Mouse (Mus musculus): ENCODE results near the gene Stab2. TPM values are rescaled to one million over a fixed set of nuclear protein-coding genes. Genes with fewer than 3 reads are reported as not detected.

The Stab2 gene
- polyA plus RNA-seq, 1 experiment from 2014 or later: 0.04 TPM

DNA sequence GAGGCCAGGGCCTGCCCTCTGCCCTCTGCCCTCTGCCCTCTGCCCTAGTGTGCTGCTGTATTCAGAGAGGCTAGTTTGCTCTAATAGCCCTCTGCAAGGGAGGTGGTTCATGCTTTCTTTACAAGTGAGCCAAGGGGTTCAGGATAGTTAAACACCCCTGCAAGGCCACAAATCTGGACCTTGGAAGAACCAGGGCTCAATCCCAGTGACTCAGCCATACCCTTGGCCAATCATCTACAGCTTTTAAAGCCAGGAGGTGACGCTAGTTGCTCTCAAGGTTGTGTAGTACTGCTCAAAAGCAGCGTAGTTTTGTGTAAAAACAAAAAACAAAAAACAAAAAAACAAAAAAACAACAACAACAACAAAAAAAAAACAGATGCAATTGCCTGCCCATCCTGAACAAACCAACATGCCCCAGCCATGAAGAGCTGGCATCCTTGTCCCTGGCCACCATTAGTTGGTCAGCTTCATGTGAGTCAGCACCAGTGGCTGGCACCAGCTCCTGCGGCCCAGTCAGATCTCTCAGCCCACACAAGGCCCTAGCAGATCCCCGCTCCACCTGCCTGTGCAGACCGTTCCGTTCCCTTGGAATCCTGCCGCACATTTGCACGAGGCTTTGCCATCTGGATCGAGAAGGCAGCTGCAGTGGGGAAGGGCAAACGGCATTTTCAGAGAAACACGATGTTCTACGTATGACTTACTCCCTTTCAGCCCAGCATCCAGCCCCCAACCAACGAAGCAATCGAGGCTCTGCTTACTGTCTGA is 117.5 kb downstream of the Stab2 start:
- no peak overlapping the region for H3K27ac ChIP-seq (ENCODE audit: low read depth, low read length)

DNA sequence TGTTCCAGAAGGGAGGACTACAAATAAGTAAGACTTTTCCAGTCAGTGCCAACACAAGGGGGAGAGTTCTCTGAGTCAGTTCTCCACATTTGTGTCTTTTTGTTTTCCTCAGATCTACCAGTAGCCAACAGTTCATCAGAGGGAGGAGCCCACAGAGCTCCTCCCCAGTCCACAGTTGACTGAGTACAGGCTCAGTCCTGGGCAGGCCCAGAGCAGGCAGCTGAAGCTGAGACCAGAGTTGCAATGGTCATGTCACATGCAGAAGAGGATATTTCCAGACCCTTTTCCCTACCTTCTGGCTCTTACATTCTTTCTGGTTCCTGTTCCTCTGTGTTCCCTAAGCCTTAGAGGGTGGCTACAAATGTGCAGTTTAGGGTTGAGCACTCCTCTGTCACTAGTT is 118.4 kb downstream of the Stab2 start:
- no peaks in the 10 kb centered on the region for H3K4me1 ChIP-seq (ENCODE audit: control insufficient read depth, insufficient read depth, low read depth, low read length)
- H3K4me2 ChIP-seq (ENCODE audit: low read length): no peak overlapping the region
- H3K9me3 ChIP-seq (ENCODE audit: control insufficient read depth, low read length): no peaks in the 10 kb centered on the region
- H3K36me3 ChIP-seq (ENCODE audit: control insufficient read depth, insufficient read depth, low read length): no peaks in the 10 kb centered on the region
- no peaks in the 10 kb centered on the region for H3K27me3 ChIP-seq (replicated peaks; ENCODE audit: control insufficient read depth, insufficient read depth, low read length)
- ATAC-seq: no peak
- H3K27ac ChIP-seq (ENCODE audit: low read depth, low read length): no peak overlapping the region
- no peak overlapping the region for H3K4me3 ChIP-seq (ENCODE audit: low read length)
- H3K9ac ChIP-seq (ENCODE audit: low read depth, low read length): no peak overlapping the region

More for the DNA sequence above, 117.5 kb downstream of the Stab2 start:
- H3K9ac ChIP-seq (ENCODE audit: low read depth, low read length): no peak overlapping the region
- no peaks in the 10 kb centered on the region for H3K27me3 ChIP-seq (replicated peaks; ENCODE audit: control insufficient read depth, insufficient read depth, low read length)
- no peaks in the 10 kb centered on the region for H3K9me3 ChIP-seq (ENCODE audit: control insufficient read depth, low read length)
- no peaks in the 10 kb centered on the region for H3K36me3 ChIP-seq (ENCODE audit: control insufficient read depth, insufficient read depth, low read length)
- no peaks in the 10 kb centered on the region for H3K4me1 ChIP-seq (ENCODE audit: control insufficient read depth, insufficient read depth, low read depth, low read length)
- WGBS: 83% methylated on average over 14 of the region's 14 CpGs
- no peak overlapping the region for H3K4me2 ChIP-seq (ENCODE audit: low read length)
- ATAC-seq: no peak
- H3K4me3 ChIP-seq (ENCODE audit: low read length): no peak overlapping the region

DNA sequence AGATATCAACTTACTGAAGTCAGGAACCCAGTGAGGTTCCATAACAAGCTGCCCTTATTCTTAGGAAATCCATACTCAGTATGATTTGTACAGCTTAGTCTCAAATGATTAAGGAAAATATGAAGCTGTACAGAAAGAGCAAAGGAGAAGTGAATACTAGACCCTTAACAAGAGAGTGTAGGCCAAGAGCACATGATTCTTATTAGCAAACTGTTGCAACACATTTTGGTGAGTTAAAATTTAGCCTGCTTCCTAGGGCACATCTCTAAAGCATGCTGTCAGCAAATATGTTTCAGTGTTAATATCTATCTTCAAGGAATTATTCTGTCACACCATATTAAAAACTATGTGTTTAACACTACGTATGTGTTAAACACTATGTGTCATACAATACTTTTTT is 121.4 kb downstream of the Stab2 start:
- WGBS: 97% methylated on average over 1 of the region's 1 CpGs
- H3K27ac ChIP-seq (ENCODE audit: low read depth, low read length): no peak overlapping the region

DNA sequence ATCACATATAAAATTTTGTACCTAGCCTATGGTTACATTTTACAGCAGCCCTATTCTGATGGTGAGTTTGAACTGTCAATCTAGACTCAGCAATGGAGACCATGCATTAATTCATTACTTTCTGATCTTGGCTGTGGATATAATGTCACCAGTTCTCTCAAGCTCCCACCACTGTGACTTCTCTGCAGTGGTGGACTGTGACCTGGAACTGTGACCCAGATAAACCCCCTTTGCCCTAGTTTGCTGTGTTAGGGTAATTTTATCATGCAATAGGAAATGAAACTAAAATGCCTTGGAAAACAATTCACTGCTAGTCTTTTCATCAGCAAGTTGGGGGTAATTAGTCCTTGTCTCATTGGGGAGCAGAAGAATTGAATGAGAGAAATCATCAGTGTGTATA is 126.4 kb downstream of the Stab2 start:
- H3K4me1 ChIP-seq (ENCODE audit: control insufficient read depth, insufficient read depth, low read depth, low read length): no peaks in the 10 kb centered on the region
- H3K27ac ChIP-seq (ENCODE audit: low read depth, low read length): no peak overlapping the region
- H3K27me3 ChIP-seq (replicated peaks; ENCODE audit: control insufficient read depth, insufficient read depth, low read length): no peaks in the 10 kb centered on the region
- no peaks in the 10 kb centered on the region for H3K36me3 ChIP-seq (ENCODE audit: control insufficient read depth, insufficient read depth, low read length)
- no peak overlapping the region for H3K4me2 ChIP-seq (ENCODE audit: low read length)
- ATAC-seq: no peak
- no peak overlapping the region for H3K4me3 ChIP-seq (ENCODE audit: low read length)
- no peak overlapping the region for H3K9ac ChIP-seq (ENCODE audit: low read depth, low read length)
- no peaks in the 10 kb centered on the region for H3K9me3 ChIP-seq (ENCODE audit: control insufficient read depth, low read length)

More for the DNA sequence above, 121.4 kb downstream of the Stab2 start:
- no peaks in the 10 kb centered on the region for H3K27me3 ChIP-seq (replicated peaks; ENCODE audit: control insufficient read depth, insufficient read depth, low read length)
- H3K9ac ChIP-seq (ENCODE audit: low read depth, low read length): no peak overlapping the region
- no peak overlapping the region for H3K4me2 ChIP-seq (ENCODE audit: low read length)
- H3K36me3 ChIP-seq (ENCODE audit: control insufficient read depth, insufficient read depth, low read length): no peaks in the 10 kb centered on the region
- H3K9me3 ChIP-seq (ENCODE audit: control insufficient read depth, low read length): no peaks in the 10 kb centered on the region
- ATAC-seq: no peak
- H3K4me1 ChIP-seq (ENCODE audit: control insufficient read depth, insufficient read depth, low read depth, low read length): no peaks in the 10 kb centered on the region
- no peak overlapping the region for H3K4me3 ChIP-seq (ENCODE audit: low read length)

DNA sequence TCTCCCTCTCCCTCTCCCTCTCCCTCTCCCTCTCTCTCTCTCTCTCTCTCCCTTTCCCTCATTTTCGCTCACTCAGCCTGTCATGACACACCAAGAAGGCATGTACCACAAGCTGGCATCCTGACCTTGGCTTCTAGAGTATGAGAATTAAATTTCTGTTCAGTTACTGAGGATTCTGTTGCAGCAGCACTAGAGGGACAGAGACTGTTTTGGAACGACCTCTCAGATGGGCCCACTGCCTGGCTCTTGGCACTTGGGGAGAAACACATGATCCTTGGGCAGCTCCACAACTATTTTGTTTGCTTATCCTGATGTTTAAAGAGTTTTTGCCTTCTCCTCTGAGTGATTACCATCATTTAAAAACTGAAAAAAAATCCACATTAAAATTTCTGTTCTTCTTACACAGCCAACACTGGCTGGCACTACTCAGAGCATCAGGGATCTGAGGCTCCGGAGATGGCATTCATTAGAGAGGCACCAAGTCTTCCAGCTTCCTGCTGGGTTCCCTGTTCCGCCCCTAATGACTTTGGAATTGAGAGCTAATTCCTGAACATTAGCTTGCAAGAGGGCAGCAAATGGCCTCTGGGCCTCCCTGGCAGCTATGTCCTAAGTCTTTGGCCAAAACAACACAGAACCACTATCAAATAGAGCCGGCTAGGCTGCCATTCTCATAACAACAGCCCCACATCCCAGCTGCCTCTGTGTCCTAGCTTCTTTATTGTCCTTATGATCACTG is 127.6 kb downstream of the Stab2 start:
- Histone ChIP-seq H3K27me3 (replicated peaks; ENCODE audit: control insufficient read depth, insufficient read depth, low read length) (no peaks in the 10 kb centered on the region), H3K4me2 (ENCODE audit: low read length) (no peak overlapping the region), H3K4me3 (ENCODE audit: low read length) (no peak overlapping the region), H3K4me1 (ENCODE audit: control insufficient read depth, insufficient read depth, low read depth, low read length) (no peaks in the 10 kb centered on the region), H3K36me3 (ENCODE audit: control insufficient read depth, insufficient read depth, low read length) (no peaks in the 10 kb centered on the region), H3K9ac (ENCODE audit: low read depth, low read length) (no peak overlapping the region), H3K9me3 (ENCODE audit: control insufficient read depth, low read length) (no peaks in the 10 kb centered on the region), H3K27ac (ENCODE audit: low read depth, low read length) (no peak overlapping the region)
- 48% methylated on average over 5 of the region's 5 CpGs for WGBS
- peak; percentile 71 for ATAC-seq

DNA sequence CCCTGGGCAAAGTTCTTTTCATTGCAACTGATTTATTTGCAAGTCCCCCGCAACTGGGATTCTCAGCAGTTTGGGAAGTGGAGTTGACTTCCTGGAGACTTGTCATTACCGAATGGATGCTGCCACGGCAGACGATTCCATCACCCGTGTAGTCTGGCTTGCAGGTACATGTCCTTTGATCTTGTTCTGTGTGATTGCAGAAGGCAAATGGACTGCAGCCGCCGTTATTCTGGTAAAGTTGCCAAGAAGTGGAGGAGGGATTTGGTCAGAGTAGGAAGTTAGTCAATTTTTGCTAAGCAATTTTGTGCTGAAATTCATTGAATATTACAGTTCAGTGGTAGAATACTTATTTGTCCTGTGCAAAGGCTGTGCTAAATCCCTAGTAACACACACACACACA is 129.1 kb downstream of the Stab2 start:
- no peaks in the 10 kb centered on the region for H3K27me3 ChIP-seq (replicated peaks; ENCODE audit: control insufficient read depth, insufficient read depth, low read length)
- H3K36me3 ChIP-seq (ENCODE audit: control insufficient read depth, insufficient read depth, low read length): no peaks in the 10 kb centered on the region
- H3K4me2 ChIP-seq (ENCODE audit: low read length): no peak overlapping the region
- H3K4me3 ChIP-seq (ENCODE audit: low read length): no peak overlapping the region
- no peak overlapping the region for H3K27ac ChIP-seq (ENCODE audit: low read depth, low read length)
- no peaks in the 10 kb centered on the region for H3K4me1 ChIP-seq (ENCODE audit: control insufficient read depth, insufficient read depth, low read depth, low read length)
- 87% methylated on average over 7 of the region's 7 CpGs for WGBS
- H3K9me3 ChIP-seq (ENCODE audit: control insufficient read depth, low read length): no peaks in the 10 kb centered on the region
- H3K9ac ChIP-seq (ENCODE audit: low read depth, low read length): no peak overlapping the region
- ATAC-seq: no peak

DNA sequence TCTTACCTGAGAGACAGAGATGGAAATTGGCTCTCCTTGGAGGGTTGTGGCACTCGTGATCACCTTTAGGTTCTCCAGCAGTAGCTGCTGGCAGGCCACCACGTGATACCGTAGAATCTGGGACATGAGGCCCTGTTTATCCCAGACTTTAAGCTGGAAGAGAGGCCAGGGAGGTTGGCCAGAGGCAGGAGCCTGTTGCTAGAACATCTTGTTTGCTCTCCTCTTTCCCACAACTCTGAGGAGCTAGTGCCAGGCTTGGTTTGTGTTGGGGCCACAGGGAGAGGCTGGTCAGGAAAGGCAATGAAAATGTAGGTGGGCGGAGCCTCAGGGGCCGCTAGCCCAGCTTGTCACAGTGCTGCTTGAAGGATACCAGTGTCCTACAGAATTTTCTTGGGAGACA is 135.2 kb downstream of the Stab2 start:
- Histone ChIP-seq H3K9ac (ENCODE audit: low read depth, low read length) (no peak overlapping the region), H3K4me2 (ENCODE audit: low read length) (no peak overlapping the region), H3K9me3 (ENCODE audit: control insufficient read depth, low read length) (no peaks in the 10 kb centered on the region), H3K27me3 (replicated peaks; ENCODE audit: control insufficient read depth, insufficient read depth, low read length) (no peaks in the 10 kb centered on the region), H3K4me3 (ENCODE audit: low read length) (no peak overlapping the region), H3K4me1 (ENCODE audit: control insufficient read depth, insufficient read depth, low read depth, low read length) (no peaks in the 10 kb centered on the region), H3K27ac (ENCODE audit: low read depth, low read length) (no peak overlapping the region), H3K36me3 (ENCODE audit: control insufficient read depth, insufficient read depth, low read length) (no peaks in the 10 kb centered on the region)
- no peak for ATAC-seq
- WGBS: 75% methylated on average over 5 of the region's 5 CpGs

DNA sequence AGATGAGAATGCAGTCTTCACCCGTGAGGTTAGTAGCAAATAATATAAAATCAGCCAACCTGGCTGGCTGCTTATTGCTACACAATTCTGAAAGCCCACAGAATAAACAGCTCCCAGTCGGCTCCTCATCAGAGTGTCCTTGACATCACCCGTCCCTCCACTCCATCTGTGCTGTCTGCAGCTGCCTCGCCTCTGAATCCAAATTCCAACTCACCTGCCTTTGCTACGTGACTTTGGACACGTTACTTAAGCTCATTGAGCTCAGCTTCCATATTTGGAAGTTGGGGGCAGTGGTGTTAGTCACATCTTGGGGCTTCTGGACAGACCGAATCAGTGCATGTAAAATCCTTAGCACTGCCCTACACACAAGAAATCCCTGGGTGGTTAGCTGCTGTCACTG is 135.7 kb downstream of the Stab2 start:
- H3K36me3 ChIP-seq (ENCODE audit: control insufficient read depth, insufficient read depth, low read length): no peaks in the 10 kb centered on the region
- H3K4me1 ChIP-seq (ENCODE audit: control insufficient read depth, insufficient read depth, low read depth, low read length): no peaks in the 10 kb centered on the region
- no peaks in the 10 kb centered on the region for H3K27me3 ChIP-seq (replicated peaks; ENCODE audit: control insufficient read depth, insufficient read depth, low read length)
- no peak overlapping the region for H3K4me3 ChIP-seq (ENCODE audit: low read length)
- H3K27ac ChIP-seq (ENCODE audit: low read depth, low read length): no peak overlapping the region
- H3K4me2 ChIP-seq (ENCODE audit: low read length): no peak overlapping the region
- no peaks in the 10 kb centered on the region for H3K9me3 ChIP-seq (ENCODE audit: control insufficient read depth, low read length)
- ATAC-seq: no peak
- H3K9ac ChIP-seq (ENCODE audit: low read depth, low read length): no peak overlapping the region
- WGBS: 85% methylated on average over 7 of the region's 7 CpGs

DNA sequence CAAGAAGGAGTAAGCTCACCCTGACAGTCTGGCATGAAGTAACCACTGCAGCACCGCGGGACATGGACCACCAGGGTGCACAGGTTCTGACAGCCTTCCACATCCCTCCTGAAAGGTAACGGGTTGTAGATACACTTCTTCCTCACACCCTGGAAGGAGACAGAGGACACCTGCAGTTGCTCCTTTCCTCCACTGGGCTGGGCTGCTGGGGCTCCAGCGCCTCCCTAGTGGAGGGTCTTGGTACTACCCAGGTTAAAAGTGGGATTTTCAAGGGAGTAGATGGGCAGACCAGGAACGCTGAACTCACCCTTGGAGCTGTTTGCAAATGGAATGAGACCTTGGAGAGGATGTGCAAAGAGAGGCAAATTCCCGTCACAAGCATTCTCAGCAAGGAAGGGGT is 144.4 kb downstream of the Stab2 start:
- Histone ChIP-seq H3K4me3 (ENCODE audit: low read length) (no peak overlapping the region), H3K9ac (ENCODE audit: low read depth, low read length) (no peak overlapping the region), H3K27ac (ENCODE audit: low read depth, low read length) (no peak overlapping the region), H3K4me2 (ENCODE audit: low read length) (no peak overlapping the region), H3K4me1 (ENCODE audit: control insufficient read depth, insufficient read depth, low read depth, low read length) (no peaks in the 10 kb centered on the region), H3K36me3 (ENCODE audit: control insufficient read depth, insufficient read depth, low read length) (no peaks in the 10 kb centered on the region), H3K9me3 (ENCODE audit: control insufficient read depth, low read length) (no peaks in the 10 kb centered on the region), H3K27me3 (replicated peaks; ENCODE audit: control insufficient read depth, insufficient read depth, low read length) (no peaks in the 10 kb centered on the region)
- WGBS: 89% methylated on average over 6 of the region's 6 CpGs
- ATAC-seq: no peak

Data from hindbrain, embryonic 16.5 days (tissue).